Mouse (Mus musculus) MEL (cell line): ENCODE data around the gene Rph3al. TPM values are rescaled to one million over a fixed set of nuclear protein-coding genes. Genes with fewer than 3 reads are reported as not detected.

Source experiments
- DNase-seq: peaks from one replicate; pipeline ENCODE4 v3.0.0; 2011; ENCODE audit warnings: low read depth, low spot score
- H3K27ac ChIP-seq: 2 replicates; pipeline ENCODE4 v1.5.1; 2012; ENCODE audit warnings: low read depth, mild to moderate bottlenecking, control low read depth, low read length, moderate library complexity; ENCODE audit not compliant: control insufficient read depth
- H3K27me3 ChIP-seq, 2 experiments: fragments of 150-350 bp in 1 of 2; sonication (generic) in 1 of 2; 2 replicates each; pipeline ENCODE4 v1.6.1; 2012; ENCODE audit warnings: low read length in 2 of 2, mild to moderate bottlenecking in 2 of 2, improper control_type of control experiment in 1 of 2, moderate library complexity in 1 of 2; ENCODE audit not compliant: insufficient read depth in 2 of 2, control insufficient read depth in 1 of 2
- H3K36me3 ChIP-seq, 2 experiments: 2 replicates each; pipeline ENCODE4 v1.6.1; 2012 to 2014; ENCODE audit warnings: low read length in 2 of 2, improper control_type of control experiment in 1 of 2, inconsistent platforms in 1 of 2, mild to moderate bottlenecking in 1 of 2; ENCODE audit not compliant: insufficient read depth in 2 of 2, control insufficient read depth in 1 of 2
- H3K4me1 ChIP-seq, 2 experiments: fragments of 150-350 bp in 1 of 2; sonication (generic) in 1 of 2; 2 replicates each; pipeline ENCODE4 v1.6.1; 2012; ENCODE audit warnings: low read length in 2 of 2, improper control_type of control experiment in 1 of 2, mild to moderate bottlenecking in 1 of 2; ENCODE audit not compliant: insufficient read depth in 2 of 2, control insufficient read depth in 1 of 2
- H3K4me3 ChIP-seq, 2 experiments: fragments of 150-350 bp in 1 of 2; sonication (generic) in 1 of 2; 2 replicates each; pipeline ENCODE4 v1.5.1; 2012; ENCODE audit warnings: low read depth in 2 of 2, low read length in 2 of 2, mild to moderate bottlenecking in 2 of 2, moderate library complexity in 2 of 2, control low read depth in 1 of 2, improper control_type of control experiment in 1 of 2; ENCODE audit not compliant: control insufficient read depth in 1 of 2, insufficient read depth in 1 of 2
- H3K79me2 ChIP-seq: 2 replicates; pipeline ENCODE4 v1.6.1; 2012; ENCODE audit warnings: mild to moderate bottlenecking, low read length, moderate library complexity; ENCODE audit not compliant: control insufficient read depth, poor library complexity, insufficient read depth
- H3K9ac ChIP-seq: 2 replicates; pipeline ENCODE4 v1.6.1; 2012; ENCODE audit warnings: low read depth, mild to moderate bottlenecking, control low read depth, low read length, moderate library complexity; ENCODE audit not compliant: control insufficient read depth, poor library complexity, severe bottlenecking
- H3K9me3 ChIP-seq: fragments of 150-350 bp; sonication (generic); replicated peaks from 2 replicates; pipeline ENCODE4 v1.6.1; 2012; ENCODE audit warnings: mild to moderate bottlenecking, low read length, improper control_type of control experiment, moderate library complexity; ENCODE audit not compliant: insufficient read depth
- BHLHE40 ChIP-seq: IDR thresholded peaks from 2 replicates; pipeline ENCODE4 v1.6.1; 2012; ENCODE audit warnings: low read depth, mild to moderate bottlenecking, inconsistent platforms, low read length, improper control_type of control experiment, borderline replicate concordance
- CHD2 ChIP-seq: IDR thresholded peaks from 2 replicates; pipeline ENCODE4 v1.6.1; 2011; ENCODE audit warnings: low read length, improper control_type of control experiment
- CTCF ChIP-seq, 3 experiments: IDR thresholded peaks in 2 of 3; conservative IDR thresholded peaks in 1 of 3; 2 replicates each; pipeline ENCODE4 v1.5.1; 2011 to 2012; ENCODE audit warnings: low read length in 3 of 3, low read depth in 2 of 3, mild to moderate bottlenecking in 2 of 3, improper control_type of control experiment in 1 of 3, inconsistent platforms in 1 of 3, mixed read lengths in 1 of 3, moderate library complexity in 1 of 3; ENCODE audit not compliant: control insufficient read depth in 1 of 3, insufficient read depth in 1 of 3, poor library complexity in 1 of 3, severe bottlenecking in 1 of 3
- ELF1 ChIP-seq: IDR thresholded peaks from 2 replicates; pipeline ENCODE4 v1.6.1; 2014; ENCODE audit warnings: low read depth, mild to moderate bottlenecking, inconsistent platforms, low read length, improper control_type of control experiment, moderate library complexity
- ETS1 ChIP-seq: IDR thresholded peaks from 2 replicates; pipeline ENCODE4 v1.6.1; 2012; ENCODE audit warnings: low read depth, mild to moderate bottlenecking, inconsistent platforms, low read length, improper control_type of control experiment, moderate library complexity
- GABPA ChIP-seq: IDR thresholded peaks from 2 replicates; pipeline ENCODE4 v1.6.1; 2012; ENCODE audit warnings: low read depth, mild to moderate bottlenecking, inconsistent platforms, low read length, improper control_type of control experiment, moderate library complexity
- HCFC1 ChIP-seq: IDR thresholded peaks from 2 replicates; pipeline ENCODE4 v1.6.1; 2012; ENCODE audit warnings: low read depth, mild to moderate bottlenecking, inconsistent platforms, low read length, improper control_type of control experiment, moderate library complexity
- JUND ChIP-seq: IDR thresholded peaks from 2 replicates; pipeline ENCODE4 v1.6.1; 2011; ENCODE audit warnings: low read depth, mild to moderate bottlenecking, improper control_type of control experiment, low read length
- KAT2A ChIP-seq: conservative IDR thresholded peaks from 2 replicates; pipeline ENCODE4 v1.6.1; 2012; ENCODE audit warnings: low read depth, low read length, improper control_type of control experiment, inconsistent platforms
- MAFK ChIP-seq: IDR thresholded peaks from 2 replicates; pipeline ENCODE4 v1.6.1; 2011; ENCODE audit warnings: low read depth, mild to moderate bottlenecking, low read length, improper control_type of control experiment, borderline replicate concordance
- MAX ChIP-seq: IDR thresholded peaks from 2 replicates; pipeline ENCODE4 v1.6.1; 2011; ENCODE audit warnings: low read length, improper control_type of control experiment
- MAZ ChIP-seq: IDR thresholded peaks from 2 replicates; pipeline ENCODE4 v1.6.1; 2012; ENCODE audit warnings: low read depth, mild to moderate bottlenecking, inconsistent platforms, low read length, improper control_type of control experiment
- MEF2A ChIP-seq: IDR thresholded peaks from 2 replicates; pipeline ENCODE4 v1.6.1; 2014; ENCODE audit warnings: low read depth, mild to moderate bottlenecking, inconsistent platforms, low read length, improper control_type of control experiment; ENCODE audit not compliant: poor library complexity, insufficient replicate concordance, severe bottlenecking; ENCODE audit errors: extremely low read depth
- MXI1 ChIP-seq: IDR thresholded peaks from 2 replicates; pipeline ENCODE4 v1.6.1; 2011; ENCODE audit warnings: mild to moderate bottlenecking, low read depth, low read length, improper control_type of control experiment
- MYB ChIP-seq: IDR thresholded peaks from 2 replicates; pipeline ENCODE4 v1.6.1; 2011; ENCODE audit warnings: mild to moderate bottlenecking, low read depth, low read length, improper control_type of control experiment
- MYC ChIP-seq: IDR thresholded peaks from 2 replicates; pipeline ENCODE4 v1.6.1; 2011; ENCODE audit warnings: low read depth, mild to moderate bottlenecking, low read length, improper control_type of control experiment, moderate library complexity
- NELFE ChIP-seq: IDR thresholded peaks from 2 replicates; pipeline ENCODE4 v1.6.1; 2011; ENCODE audit warnings: low read depth, low read length, improper control_type of control experiment
- POLR2A ChIP-seq, 2 experiments: IDR thresholded peaks; 2 replicates each; pipeline ENCODE4 v1.6.1; 2011 to 2012; ENCODE audit warnings: low read length in 2 of 2, mild to moderate bottlenecking in 2 of 2, control low read depth in 1 of 2, improper control_type of control experiment in 1 of 2, low read depth in 1 of 2, moderate library complexity in 1 of 2; ENCODE audit not compliant: control insufficient read depth in 1 of 2, insufficient read depth in 1 of 2, poor library complexity in 1 of 2
- RCOR1 ChIP-seq: IDR thresholded peaks from 2 replicates; pipeline ENCODE4 v1.6.1; 2012; ENCODE audit warnings: low read depth, mild to moderate bottlenecking, inconsistent platforms, low read length, improper control_type of control experiment
- SIN3A ChIP-seq: IDR thresholded peaks from 2 replicates; pipeline ENCODE4 v1.6.1; 2012; ENCODE audit warnings: low read length, improper control_type of control experiment, inconsistent platforms
- SMC3 ChIP-seq: IDR thresholded peaks from 2 replicates; pipeline ENCODE4 v1.6.1; 2011; ENCODE audit warnings: low read depth, low read length, improper control_type of control experiment
- TCF12 ChIP-seq: IDR thresholded peaks from 2 replicates; pipeline ENCODE4 v1.6.1; 2014; ENCODE audit warnings: low read depth, mild to moderate bottlenecking, inconsistent platforms, low read length, improper control_type of control experiment, moderate library complexity
- USF1 ChIP-seq: IDR thresholded peaks from 2 replicates; pipeline ENCODE4 v1.6.1; 2014; ENCODE audit warnings: low read depth, mild to moderate bottlenecking, inconsistent platforms, low read length, improper control_type of control experiment, moderate library complexity
- USF2 ChIP-seq, 2 experiments: IDR thresholded peaks; 2 replicates each; pipeline ENCODE4 v1.6.1; 2011 to 2012; ENCODE audit warnings: improper control_type of control experiment in 2 of 2, low read length in 2 of 2, borderline replicate concordance in 1 of 2, inconsistent platforms in 1 of 2, low read depth in 1 of 2, mild to moderate bottlenecking in 1 of 2; ENCODE audit not compliant: insufficient read depth in 1 of 2
- ZC3H11A ChIP-seq: IDR thresholded peaks from 2 replicates; pipeline ENCODE4 v1.6.1; 2012; ENCODE audit warnings: low read depth, mild to moderate bottlenecking, inconsistent platforms, low read length, improper control_type of control experiment
- ZKSCAN1 ChIP-seq: IDR thresholded peaks from 2 replicates; pipeline ENCODE4 v1.6.1; 2012; ENCODE audit warnings: low read depth, mild to moderate bottlenecking, inconsistent platforms, low read length, improper control_type of control experiment, moderate library complexity
- ZMIZ1 ChIP-seq: IDR thresholded peaks from 2 replicates; pipeline ENCODE4 v1.6.1; 2012; ENCODE audit warnings: low read depth, mild to moderate bottlenecking, inconsistent platforms, low read length, improper control_type of control experiment, moderate library complexity
- ZNF384 ChIP-seq: IDR thresholded peaks from 2 replicates; pipeline ENCODE4 v1.6.1; 2012; ENCODE audit warnings: low read depth, mild to moderate bottlenecking, inconsistent platforms, low read length, improper control_type of control experiment
- polyA plus RNA-seq, 2 experiments: library from polyadenylated mRNA; stranded (reverse) in 1 of 2; unstranded in 1 of 2; fragments of >175 nt in 1 of 2; fragments of >200 nt in 1 of 2; gene quantifications; 2 replicates each; pipeline versions ENCODE4 v1.2.1 to v1.2.4; 2012; ENCODE audit warnings: low replicate concordance in 2 of 2, low read depth in 1 of 2; ENCODE audit not compliant: insufficient read length in 2 of 2, insufficient read depth in 1 of 2, missing spikeins in 1 of 2
- total RNA-seq: library from RNA; depleted of rRNA; stranded (reverse); fragments of 300-350 nt; gene quantifications from 2 replicates; pipeline ENCODE4 v1.2.3, GENCODE M21; 2012

Gene Rph3al
- total and polyA plus RNA-seq, 3 experiments = 9.4 to 23.0 TPM; not detected in 1

GRCm38 (mm10) chr11:75968761-75969160, 30.5 kb upstream of the Rph3al start:
- Histone ChIP-seq H3K9ac (no peak overlapping the region), H3K9me3 (no peaks in the 10 kb centered on the region), H3K27me3 (no peaks in the 10 kb centered on the region), H3K27ac (no peak overlapping the region), H3K79me2 (peaks cover 3% of the 10 kb centered on the region; the same call in 1 of the 2 replicates), H3K4me3 (no peak overlapping the region), H3K4me1 (peaks cover 0 to 6% of the 10 kb centered on the region in 2 experiments; a peak in 2 of 4 replicates), H3K36me3 (no peaks in the 10 kb centered on the region)
- DNase-seq = no peak
- TF ChIP-seq ZMIZ1 = no peak
- no peak for TF ChIP-seq CHD2
- no peak for TF ChIP-seq NELFE
- TF ChIP-seq CTCF (IDR thresholded peaks at IDR 0.05 in 2 of 3, conservative IDR thresholded peaks at IDR 0.05 in 1 of 3; ENCODE audit: control insufficient read depth in 1 of 3, insufficient read depth in 1 of 3, low read depth in 2 of 3, low read length in 3 of 3, poor library complexity in 1 of 3, severe bottlenecking in 1 of 3) = no peak
- TF ChIP-seq ETS1 = no peak
- no peak for TF ChIP-seq RCOR1

GRCm38 (mm10) chr11:75966401-75967372, 28.5 kb upstream of the Rph3al start:
- no peaks in the 10 kb centered on the region for H3K9me3 ChIP-seq
- H3K27me3 ChIP-seq = no peaks in the 10 kb centered on the region
- H3K36me3 ChIP-seq = no peaks in the 10 kb centered on the region
- peak overlapping the region; percentile 49 for H3K27ac ChIP-seq
- H3K9ac ChIP-seq = peak overlapping the region; percentile 90
- peak; percentile 93 for DNase-seq
- peaks cover 3% of the 10 kb centered on the region; the same call in 1 of the 2 replicates for H3K79me2 ChIP-seq
- peak overlapping the region; percentile 93 for H3K4me3 ChIP-seq
- H3K4me1 ChIP-seq = peaks cover 0 to 6% of the 10 kb centered on the region in 2 experiments; a peak in 2 of 4 replicates
- TF ChIP-seq BHLHE40 = peak; percentile 46
- TF ChIP-seq HCFC1 = peak; percentile 62
- peak; percentile 58 to 60; a peak in 2 of 4 replicates for TF ChIP-seq POLR2A (IDR thresholded peaks at IDR 0.05; ENCODE audit: control insufficient read depth in 1 of 2, insufficient read depth in 1 of 2, low read depth in 1 of 2, low read length in 2 of 2, poor library complexity in 1 of 2)
- TF ChIP-seq ZKSCAN1 = peak; percentile 51; the same call in 1 of the 2 replicates
- peak; percentile 57; the same call in 1 of the 2 replicates for TF ChIP-seq MYC
- TF ChIP-seq USF1 = no peak
- peak; percentile 69 for TF ChIP-seq TCF12
- TF ChIP-seq MXI1 = peak; percentile 94
- TF ChIP-seq MYB = no peak
- no peak; the same call in 1 of the 2 replicates for TF ChIP-seq ZNF384
- TF ChIP-seq ETS1 = peak; percentile 65
- TF ChIP-seq MEF2A = no peak
- TF ChIP-seq RCOR1 = peak; percentile 64
- TF ChIP-seq MAZ = peak; percentile 91
- no peak for TF ChIP-seq USF2 (IDR thresholded peaks at IDR 0.05; ENCODE audit: borderline replicate concordance in 1 of 2, insufficient read depth in 1 of 2, low read depth in 1 of 2, low read length in 2 of 2)
- peak; percentile 86 for TF ChIP-seq MAX
- no peak for TF ChIP-seq KAT2A
- peak; percentile 47 for TF ChIP-seq NELFE
- TF ChIP-seq ZMIZ1 = peak; percentile 32; the same call in 1 of the 2 replicates
- peak; percentile 47; the same call in 1 of the 2 replicates for TF ChIP-seq ELF1
- TF ChIP-seq JUND = no peak
- TF ChIP-seq MAFK = no peak
- peak; percentile 91 for TF ChIP-seq SMC3
- peak; percentile 71 for TF ChIP-seq SIN3A
- no peak for TF ChIP-seq GABPA
- peak; percentile 84 for TF ChIP-seq ZC3H11A
